Mouse (Mus musculus) splenic B cell, adult 2 months (primary cell): ENCODE results near the gene Sctr.

ENCODE experiments used
- DNase-seq: peaks from one replicate; pipeline ENCODE4 v3.0.0-alpha.2; 2011; ENCODE audit warnings: low read depth, low spot score
- H3K27me3 ChIP-seq: 2 replicates; pipeline ENCODE4 v1.6.1; 2012; ENCODE audit warnings: mild to moderate bottlenecking, low read length, moderate library complexity, mixed read lengths; ENCODE audit not compliant: control insufficient read depth, poor library complexity, insufficient read depth, severe bottlenecking
- H3K36me3 ChIP-seq: 2 replicates; pipeline ENCODE4 v1.6.1; 2012; ENCODE audit warnings: mild to moderate bottlenecking, low read length, moderate library complexity, mixed read lengths; ENCODE audit not compliant: control insufficient read depth, poor library complexity, insufficient read depth, severe bottlenecking

Sctr gene

DNA sequence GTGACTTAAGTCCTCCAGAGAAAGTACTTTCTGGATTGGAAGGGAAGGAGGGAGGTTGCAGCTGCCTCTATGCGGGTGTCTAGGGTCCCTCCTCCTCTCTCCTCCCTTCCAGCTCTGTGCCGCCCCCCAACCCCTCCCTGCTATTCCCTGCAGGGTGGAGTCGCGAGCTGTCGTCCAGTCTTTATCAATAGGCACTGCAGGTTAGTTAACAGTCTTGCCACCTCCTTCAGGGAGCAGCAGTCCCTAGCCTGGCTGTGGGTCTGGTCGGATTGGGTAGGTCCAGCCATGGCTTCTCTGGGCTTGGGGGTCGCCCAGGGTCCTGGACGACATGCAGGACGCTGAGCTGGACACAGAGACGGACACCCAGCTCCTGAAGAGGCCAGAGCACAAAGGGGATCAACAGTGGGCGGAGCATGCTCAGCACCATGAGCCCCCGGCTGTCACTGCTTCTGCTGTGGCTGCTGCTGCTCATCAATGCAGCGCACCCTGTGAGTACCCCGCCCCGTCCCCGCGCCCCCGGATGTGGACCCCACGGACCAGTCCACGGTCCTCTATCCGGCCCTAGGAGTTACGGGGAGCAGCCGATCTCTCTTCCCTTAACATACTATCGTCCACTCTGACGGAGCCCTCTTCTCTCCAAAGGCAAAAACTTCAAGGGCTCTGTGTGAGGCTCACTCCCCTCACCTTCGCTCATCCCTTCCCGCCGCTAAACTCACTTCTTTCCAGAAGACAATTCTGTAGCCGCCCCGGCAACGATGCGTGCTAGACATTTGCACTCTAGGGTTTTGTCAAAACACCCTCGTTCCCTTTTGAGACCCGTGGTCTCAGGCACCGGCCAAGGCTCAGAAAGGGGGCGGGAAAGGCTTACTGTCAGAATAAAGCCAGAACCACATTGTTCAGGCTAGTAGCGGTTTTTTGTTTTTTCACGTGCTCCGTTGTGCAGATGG lies at the start of gene Sctr:
TSS of gene Sctr (plus strand) at position 51 of the 947 bp plus-strand sequence.
- Histone ChIP-seq H3K36me3 (no peaks in the 10 kb centered on the region), H3K27me3 (no peaks in the 10 kb centered on the region)
- DNase-seq: no peak

DNA sequence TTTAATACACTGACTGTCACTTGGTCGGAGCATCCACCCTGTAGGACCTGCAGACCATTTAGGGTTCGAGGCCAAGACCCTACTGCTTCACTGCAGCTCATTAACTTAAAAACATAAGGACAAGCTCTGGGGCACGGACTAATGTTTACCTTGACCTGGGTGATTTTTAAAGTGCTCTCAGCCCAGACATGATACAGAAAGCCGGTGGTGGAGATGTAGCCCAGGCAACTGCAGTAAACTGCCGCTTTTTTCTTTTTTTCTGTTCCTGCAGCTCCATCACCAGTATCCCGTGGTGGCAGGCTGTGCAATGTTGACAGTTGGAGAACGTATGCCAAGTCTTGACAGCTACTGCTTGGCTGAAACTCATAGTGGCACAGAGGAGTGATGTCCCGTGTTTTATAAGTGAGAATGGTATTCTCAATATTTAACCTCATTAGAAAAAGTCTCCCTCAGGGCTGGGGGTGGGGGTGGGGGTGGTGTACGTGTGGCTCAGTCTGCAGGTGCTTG lies 48.9 kb upstream of the Sctr start:
- DNase-seq: no peak
- Histone ChIP-seq H3K27me3 (no peaks in the 10 kb centered on the region), H3K36me3 (no peaks in the 10 kb centered on the region)

GRCm38 (mm10) chr1:119959464-119959863 lies 47.2 kb upstream of the Sctr start:
- no peaks in the 10 kb centered on the region for H3K27me3 ChIP-seq
- H3K36me3 ChIP-seq: no peaks in the 10 kb centered on the region
- DNase-seq: no peak

DNA sequence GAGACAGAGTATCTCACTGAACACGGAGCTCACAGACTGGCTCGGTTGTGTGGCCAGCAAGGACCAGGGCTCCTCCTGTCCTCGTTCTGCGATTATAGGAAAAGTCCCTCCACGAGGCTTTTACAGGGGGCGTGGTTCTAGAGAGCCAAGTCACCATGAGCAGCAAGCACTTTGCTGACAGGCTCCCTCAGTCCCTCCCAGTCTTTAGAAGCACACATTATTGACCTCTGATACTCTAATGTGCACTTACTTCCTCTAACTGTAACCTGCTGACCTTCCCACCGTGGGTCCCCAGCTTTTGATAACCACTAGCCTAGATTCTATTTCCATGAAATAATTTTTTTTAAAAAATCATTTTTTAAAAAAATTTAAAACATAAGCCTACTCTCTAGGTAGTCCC lies 46.8 kb upstream of the Sctr start:
- no peaks in the 10 kb centered on the region for H3K27me3 ChIP-seq
- DNase-seq: no peak
- H3K36me3 ChIP-seq: no peaks in the 10 kb centered on the region

DNA sequence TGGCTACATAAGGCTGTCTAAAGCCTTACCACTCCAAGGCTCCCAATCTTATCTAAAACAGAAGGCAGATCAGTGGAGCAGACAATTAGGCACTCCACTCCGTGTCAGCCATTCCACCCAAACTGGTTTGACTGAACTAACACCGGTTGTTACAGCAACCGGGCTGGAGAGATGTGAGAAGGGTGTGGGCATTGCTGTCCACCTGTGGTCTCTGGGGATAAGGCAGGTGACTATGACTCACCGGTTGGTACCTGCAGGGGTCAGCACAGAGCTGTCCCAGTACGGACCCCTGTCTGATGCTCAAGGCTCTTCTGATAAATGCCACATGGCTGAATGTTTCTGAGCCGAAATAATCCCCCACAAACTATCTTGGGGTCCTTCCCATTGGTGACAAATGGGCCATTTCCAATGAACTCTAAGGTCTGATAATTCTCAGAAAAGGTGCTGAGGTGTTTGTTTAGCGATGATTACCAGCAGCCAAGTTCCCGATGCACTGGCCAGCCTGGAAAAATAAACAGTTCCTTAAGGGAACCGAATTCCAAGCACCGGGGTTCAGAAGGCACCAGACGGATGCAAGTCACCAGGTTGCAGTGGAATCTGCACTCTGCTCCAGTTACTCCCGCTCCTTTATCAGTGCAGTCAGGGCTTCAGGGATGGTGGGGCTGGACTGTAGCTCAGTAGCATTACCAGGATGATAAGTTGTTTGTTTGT lies 40.7 kb upstream of the Sctr start:
- no peak for DNase-seq
- Histone ChIP-seq H3K36me3 (no peaks in the 10 kb centered on the region), H3K27me3 (no peaks in the 10 kb centered on the region)

DNA sequence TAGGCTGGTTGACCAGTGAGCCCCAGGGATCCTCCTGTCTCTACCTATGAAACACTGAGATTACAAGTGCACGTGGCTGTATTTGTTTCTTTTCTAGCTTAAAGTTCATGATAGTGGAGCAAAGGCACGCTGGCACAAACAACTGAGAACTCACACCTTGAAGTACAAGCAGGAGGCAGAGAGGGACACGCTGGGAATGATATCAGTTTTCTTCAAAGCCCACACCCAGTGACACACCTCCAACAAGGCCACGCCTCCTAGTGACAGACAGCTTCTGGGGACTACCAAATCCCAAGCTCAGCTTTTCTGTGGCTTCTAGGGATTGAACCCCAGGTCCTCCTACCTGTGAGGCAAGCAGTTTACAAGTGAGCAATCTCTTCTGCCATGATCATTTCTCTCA lies 33.6 kb upstream of the Sctr start:
- Histone ChIP-seq H3K36me3 (no peaks in the 10 kb centered on the region), H3K27me3 (no peaks in the 10 kb centered on the region)
- no peak for DNase-seq

GRCm38 (mm10) chr1:119975141-119975540 lies 31.6 kb upstream of the Sctr start:
- no peaks in the 10 kb centered on the region for H3K36me3 ChIP-seq
- H3K27me3 ChIP-seq: no peaks in the 10 kb centered on the region
- DNase-seq: no peak

- no peaks in the 10 kb centered on the region for H3K27me3 ChIP-seq
- H3K36me3 ChIP-seq: no peaks in the 10 kb centered on the region
- no peak for DNase-seq
Observed at GRCm38 (mm10) chr1:119986555-119986954, 20.1 kb upstream of the Sctr start.

DNA sequence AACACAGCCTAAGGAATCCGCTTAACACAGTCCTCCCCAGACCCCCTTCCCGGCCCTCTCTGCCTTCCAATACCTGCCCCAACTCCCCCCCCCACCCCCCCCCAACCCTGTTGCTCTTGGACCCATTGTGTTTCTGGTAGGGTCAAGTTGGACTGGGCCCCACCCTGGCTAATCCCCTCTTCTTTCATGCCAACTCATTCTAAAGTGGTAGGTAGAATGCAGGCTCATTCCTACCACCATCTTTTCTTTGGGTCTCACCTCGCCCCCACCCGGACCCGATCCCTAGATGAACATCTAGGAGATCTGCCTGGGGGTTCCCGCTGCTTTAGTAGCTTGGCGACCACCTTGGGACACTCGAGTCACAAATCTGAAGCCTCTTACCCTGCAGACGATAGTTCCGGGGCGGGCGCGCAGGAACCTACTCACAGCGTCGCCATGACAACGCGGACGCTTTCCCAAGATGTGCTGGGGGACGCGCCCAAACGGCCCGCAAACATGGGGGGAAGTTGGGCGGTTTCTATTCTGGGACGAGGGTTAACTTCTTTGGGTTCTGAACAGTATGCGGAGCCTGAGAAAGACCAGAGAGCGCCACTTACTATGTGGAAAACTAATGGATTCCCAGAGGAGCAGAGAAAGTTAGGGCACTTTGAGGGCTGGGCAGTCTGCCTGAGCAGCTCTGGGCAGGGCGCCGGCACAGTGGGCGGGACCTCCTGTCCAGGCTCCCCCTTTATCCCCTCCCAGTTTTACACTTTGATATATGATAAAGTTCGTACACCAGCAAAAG lies 9.7 kb upstream of the Sctr start, which contains the start of gene Cfap221:
TSS of gene Cfap221 (minus strand) at position 437 of the 784 bp plus-strand sequence.
- DNase-seq: peak; percentile 10
- H3K27me3 ChIP-seq: no peaks in the 10 kb centered on the region
- H3K36me3 ChIP-seq: no peaks in the 10 kb centered on the region

GRCm38 (mm10) chr1:119997644-119998043 lies 9.1 kb upstream of the Sctr start:
- Histone ChIP-seq H3K36me3 (no peaks in the 10 kb centered on the region), H3K27me3 (no peaks in the 10 kb centered on the region)
- DNase-seq: no peak

GRCm38 (mm10) chr1:120007851-120008588 lies 1.3 kb downstream of the Sctr start:
- DNase-seq: no peak
- Histone ChIP-seq H3K36me3 (no peaks in the 10 kb centered on the region), H3K27me3 (no peaks in the 10 kb centered on the region)

DNA sequence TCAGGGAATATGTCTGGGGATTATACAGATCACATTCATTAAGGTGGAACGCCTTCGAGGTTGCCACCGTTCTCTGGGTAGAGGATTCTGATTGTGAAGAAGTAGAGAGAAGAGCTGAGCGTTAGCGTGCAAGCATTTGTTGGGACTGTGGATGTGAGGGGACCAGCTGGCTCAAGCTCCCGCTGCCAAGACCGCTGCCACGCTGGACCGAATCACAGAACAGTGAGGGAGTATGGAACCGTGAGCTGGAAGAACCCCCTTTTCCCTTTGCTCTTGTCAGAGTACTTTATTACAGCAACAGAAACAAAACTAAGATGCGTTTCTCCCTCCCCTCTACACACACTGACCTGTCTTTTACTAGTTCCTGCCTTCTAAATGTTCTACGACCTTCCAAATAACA lies 5.9 kb downstream of the Sctr start:
- no peaks in the 10 kb centered on the region for H3K27me3 ChIP-seq
- DNase-seq: no peak
- H3K36me3 ChIP-seq: no peaks in the 10 kb centered on the region

- H3K36me3 ChIP-seq: no peaks in the 10 kb centered on the region
- no peaks in the 10 kb centered on the region for H3K27me3 ChIP-seq
- DNase-seq: peak; percentile 42
Observed at GRCm38 (mm10) chr1:120013111-120013510, 6.4 kb downstream of the Sctr start.

DNA sequence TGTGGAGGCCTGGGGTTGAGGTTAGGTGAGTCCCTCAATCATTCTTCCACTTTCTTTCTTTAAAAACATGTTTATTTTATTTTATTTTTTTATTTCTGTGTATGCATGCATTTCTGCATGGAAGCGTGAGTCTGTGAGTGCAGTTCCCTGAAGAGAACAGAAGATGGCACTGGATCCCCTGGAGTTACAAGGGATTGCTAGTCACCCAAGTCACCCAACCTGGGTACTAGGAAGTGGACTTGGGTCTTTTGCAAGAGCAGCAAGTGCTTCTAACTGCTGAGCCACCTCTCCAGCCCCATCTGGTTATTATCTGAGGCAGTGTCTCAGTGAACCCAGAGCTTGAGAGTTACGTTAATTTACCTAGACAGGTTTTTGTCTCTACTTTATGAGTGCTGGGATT lies 9.5 kb downstream of the Sctr start:
- Histone ChIP-seq H3K36me3 (no peaks in the 10 kb centered on the region), H3K27me3 (no peaks in the 10 kb centered on the region)
- no peak for DNase-seq
